Mouse (Mus musculus) cerebellum, postnatal 25 days (tissue): ENCODE measurements around the gene Gm3755.
"Not testable (repeated sequence)": the region's sequence is repeated elsewhere in the genome, so short reads cannot be mapped to it uniquely, and the experiment has no call there.

Experiments
- DNase-seq, 2 experiments: peaks; one replicate each; pipeline ENCODE4 v3.0.0; 2021; ENCODE audit warnings: mixed read lengths in 2 of 2

Gm3755 gene

GRCm38 (mm10) chr14:7450817-7451216, at the start of gene Gm3755:
Gm3755 (minus strand) TSS chr14:7450917.
- DNase-seq = not testable (repeated sequence)

DNA sequence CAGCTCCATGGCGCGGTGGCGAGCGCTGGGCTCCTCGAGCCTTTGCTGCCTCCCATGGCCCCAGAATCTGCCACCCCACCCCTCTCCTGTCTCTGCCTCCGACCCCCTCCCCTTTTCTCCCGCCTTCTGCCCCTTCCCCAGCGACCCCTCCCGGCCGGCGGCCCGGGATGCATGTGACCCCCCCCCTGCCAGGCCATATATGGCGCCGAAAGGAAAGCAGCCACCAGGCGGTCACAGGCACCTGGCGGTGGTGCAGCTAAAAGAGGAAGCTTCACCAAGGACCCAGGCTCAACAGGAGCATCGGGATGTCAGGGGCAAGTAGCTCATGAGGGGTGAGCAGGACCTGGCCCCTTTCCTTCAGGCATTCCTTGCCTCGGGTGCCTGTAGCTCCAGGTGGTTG, 38.0 kb upstream of the Gm3755 start:
- peak; percentile 1 to 5 for DNase-seq

DNA sequence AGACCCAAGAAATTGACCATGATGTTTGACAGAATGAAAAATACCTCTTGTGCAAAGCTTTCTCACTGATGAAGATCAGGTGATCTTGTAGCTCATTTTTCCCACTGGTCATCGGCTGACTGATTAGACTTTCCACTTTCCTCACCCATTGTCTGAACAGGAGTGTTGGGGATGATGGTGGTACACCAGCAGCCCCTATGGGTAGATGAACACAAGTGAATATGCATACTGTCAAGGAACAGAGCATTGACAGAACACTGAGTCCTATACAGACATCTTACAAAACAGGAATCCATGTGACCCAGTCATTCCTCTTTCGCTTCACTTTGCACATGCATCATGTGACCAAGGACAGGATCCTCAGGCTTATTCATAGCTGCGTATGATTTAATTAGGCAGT, 32.9 kb upstream of the Gm3755 start, which contains the start of gene Gm3752:
Gm3752 (minus strand) TSS at position 101 of the 400 bp plus-strand sequence.
- DNase-seq = not testable (repeated sequence)

- DNase-seq = not testable (repeated sequence)
Measured at GRCm38 (mm10) chr14:7422496-7422895, 28.2 kb downstream of the Gm3755 start.
